Mouse (Mus musculus): ENCODE data around the gene Slc35f6. TPM values are rescaled to one million over a fixed set of nuclear protein-coding genes. Genes with fewer than 3 reads are reported as not detected.

Slc35f6 gene
- polyA plus RNA-seq, 1 experiment from 2014 or later, result 28.7 TPM

GRCm38 (mm10) chr5:30617357-30617756, 30.4 kb upstream of the Slc35f6 start:
- 32% methylated on average over 3 of the region's 3 CpGs for WGBS
- Histone ChIP-seq H3K4me3 (ENCODE audit: low read depth, low read length) (no peak overlapping the region), H3K9me3 (ENCODE audit: control insufficient read depth, low read length) (no peaks in the 10 kb centered on the region), H3K36me3 (ENCODE audit: control insufficient read depth, insufficient read depth, low read length) (no peaks in the 10 kb centered on the region), H3K27me3 (ENCODE audit: control insufficient read depth, insufficient read depth, low read length) (peaks cover 11% of the 10 kb centered on the region), H3K27ac (ENCODE audit: low read depth, low read length) (no peak overlapping the region), H3K4me1 (ENCODE audit: control insufficient read depth, insufficient read depth, low read length) (peaks cover 3% of the 10 kb centered on the region; the same call in 1 of the 2 replicates), H3K4me2 (ENCODE audit: low read depth) (no peak overlapping the region), H3K9ac (ENCODE audit: low read length) (no peak overlapping the region)
- DNase-seq (ENCODE audit: low spot score) (no peak), ATAC-seq (ENCODE audit: insufficient read depth, low FRiP score, low TSS enrichment) (no peak)

DNA sequence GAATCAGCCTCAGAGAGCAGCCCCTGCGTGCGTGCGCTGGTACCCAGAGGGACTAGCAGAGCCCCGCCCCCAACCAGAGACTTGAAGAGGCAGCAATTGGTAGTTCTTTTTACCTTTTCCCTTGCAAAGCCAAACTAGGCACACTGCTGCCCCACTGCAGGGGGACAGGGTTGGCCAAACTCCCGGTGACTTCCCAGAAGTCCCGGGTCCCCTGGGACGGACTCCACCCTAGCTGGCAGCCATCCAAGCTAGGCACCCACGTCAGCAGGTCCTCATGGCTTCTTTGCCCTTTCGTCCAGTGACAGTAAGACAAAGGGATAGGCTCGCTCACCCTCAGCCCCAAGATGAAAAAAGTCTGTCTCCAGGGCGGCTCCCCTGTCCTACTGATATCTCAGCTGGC, 29.9 kb upstream of the Slc35f6 start:
- Histone ChIP-seq H3K27me3 (ENCODE audit: control insufficient read depth, insufficient read depth, low read length) (peaks cover 16% of the 10 kb centered on the region), H3K4me2 (ENCODE audit: low read depth) (no peak overlapping the region), H3K9me3 (ENCODE audit: control insufficient read depth, low read length) (no peaks in the 10 kb centered on the region), H3K4me3 (ENCODE audit: low read depth, low read length) (no peak overlapping the region), H3K36me3 (ENCODE audit: control insufficient read depth, insufficient read depth, low read length) (no peaks in the 10 kb centered on the region), H3K9ac (ENCODE audit: low read length) (no peak overlapping the region), H3K27ac (ENCODE audit: low read depth, low read length) (no peak overlapping the region), H3K4me1 (ENCODE audit: control insufficient read depth, insufficient read depth, low read length) (peaks cover 3% of the 10 kb centered on the region; the same call in 1 of the 2 replicates)
- DNase-seq (ENCODE audit: low spot score) (no peak), ATAC-seq (ENCODE audit: insufficient read depth, low FRiP score, low TSS enrichment) (no peak)
- 42% methylated on average over 11 of the region's 11 CpGs for WGBS

GRCm38 (mm10) chr5:30618376-30619003, 29.2 kb upstream of the Slc35f6 start:
- no peak for DNase-seq (ENCODE audit: low spot score)
- no peak overlapping the region for H3K9ac ChIP-seq (ENCODE audit: low read length)
- no peak for ATAC-seq (ENCODE audit: insufficient read depth, low FRiP score, low TSS enrichment)
- no peak overlapping the region for H3K4me3 ChIP-seq (ENCODE audit: low read depth, low read length)
- H3K27me3 ChIP-seq (ENCODE audit: control insufficient read depth, insufficient read depth, low read length), result peaks cover 17% of the 10 kb centered on the region
- H3K4me2 ChIP-seq (ENCODE audit: low read depth), result no peak overlapping the region
- no peaks in the 10 kb centered on the region for H3K9me3 ChIP-seq (ENCODE audit: control insufficient read depth, low read length)
- H3K27ac ChIP-seq (ENCODE audit: low read depth, low read length), result no peak overlapping the region
- 79% methylated on average over 8 of the region's 8 CpGs for WGBS
- no peaks in the 10 kb centered on the region for H3K36me3 ChIP-seq (ENCODE audit: control insufficient read depth, insufficient read depth, low read length)
- peaks cover 3% of the 10 kb centered on the region; the same call in 1 of the 2 replicates for H3K4me1 ChIP-seq (ENCODE audit: control insufficient read depth, insufficient read depth, low read length)

DNA sequence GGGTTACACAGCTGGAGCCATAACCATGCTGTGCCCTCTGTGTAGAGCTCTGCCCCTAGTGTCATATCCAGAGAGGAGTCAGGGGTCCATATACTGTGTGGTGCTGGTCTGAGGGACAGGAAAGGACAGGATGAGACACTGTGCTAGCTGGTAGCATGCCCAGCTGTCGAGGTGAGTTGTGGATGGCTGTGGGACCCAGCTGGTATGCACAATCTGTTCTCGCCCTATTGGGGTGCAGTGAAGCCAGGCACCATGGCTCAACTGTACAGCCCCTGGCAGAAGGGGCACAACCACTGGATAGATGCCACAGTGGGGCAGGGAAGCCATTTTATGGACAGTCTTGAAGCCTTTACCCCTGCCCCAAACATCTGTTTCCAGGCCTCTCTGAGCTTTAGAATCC, 28.5 kb upstream of the Slc35f6 start:
- 68% methylated on average over 2 of the region's 2 CpGs for WGBS
- Histone ChIP-seq H3K27ac (ENCODE audit: low read depth, low read length) (no peak overlapping the region), H3K4me1 (ENCODE audit: control insufficient read depth, insufficient read depth, low read length) (peaks cover 3% of the 10 kb centered on the region; the same call in 1 of the 2 replicates), H3K27me3 (ENCODE audit: control insufficient read depth, insufficient read depth, low read length) (peaks cover 17% of the 10 kb centered on the region), H3K36me3 (ENCODE audit: control insufficient read depth, insufficient read depth, low read length) (no peaks in the 10 kb centered on the region), H3K9me3 (ENCODE audit: control insufficient read depth, low read length) (no peaks in the 10 kb centered on the region), H3K4me2 (ENCODE audit: low read depth) (no peak overlapping the region), H3K4me3 (ENCODE audit: low read depth, low read length) (no peak overlapping the region), H3K9ac (ENCODE audit: low read length) (no peak overlapping the region)
- ATAC-seq (ENCODE audit: insufficient read depth, low FRiP score, low TSS enrichment) (no peak), DNase-seq (ENCODE audit: low spot score) (no peak)

DNA sequence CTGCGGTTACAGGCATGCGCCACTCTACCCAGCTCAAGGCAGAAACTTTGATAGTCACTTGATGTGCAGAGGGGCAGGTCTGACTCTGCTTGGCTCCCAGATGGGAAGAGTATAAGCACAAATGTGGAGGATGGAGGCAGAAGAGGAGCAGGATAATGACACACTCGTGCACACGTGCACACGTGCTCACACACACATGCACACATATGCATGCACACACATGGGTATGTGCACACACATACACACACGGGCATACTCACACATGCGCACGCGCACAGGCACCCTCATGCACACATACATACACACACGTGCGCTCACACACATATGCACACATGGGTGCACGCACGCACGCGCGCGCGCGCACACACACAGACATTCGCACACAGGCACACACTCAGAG, 27.2 kb upstream of the Slc35f6 start:
- no peaks in the 10 kb centered on the region for H3K36me3 ChIP-seq (ENCODE audit: control insufficient read depth, insufficient read depth, low read length)
- no peak overlapping the region for H3K27ac ChIP-seq (ENCODE audit: low read depth, low read length)
- H3K4me3 ChIP-seq (ENCODE audit: low read depth, low read length), result no peak overlapping the region
- no peak overlapping the region for H3K9ac ChIP-seq (ENCODE audit: low read length)
- no peaks in the 10 kb centered on the region for H3K9me3 ChIP-seq (ENCODE audit: control insufficient read depth, low read length)
- H3K4me1 ChIP-seq (ENCODE audit: control insufficient read depth, insufficient read depth, low read length), result peaks cover 3% of the 10 kb centered on the region; the same call in 1 of the 2 replicates
- peaks cover 17% of the 10 kb centered on the region for H3K27me3 ChIP-seq (ENCODE audit: control insufficient read depth, insufficient read depth, low read length)
- no peak overlapping the region for H3K4me2 ChIP-seq (ENCODE audit: low read depth)
- WGBS, result 97% methylated on average over 20 of the region's 20 CpGs
- DNase-seq (ENCODE audit: low spot score), result no peak
- no peak for ATAC-seq (ENCODE audit: insufficient read depth, low FRiP score, low TSS enrichment)

GRCm38 (mm10) chr5:30621211-30621790, 26.4 kb upstream of the Slc35f6 start:
- Histone ChIP-seq H3K4me3 (ENCODE audit: low read depth, low read length) (no peak overlapping the region), H3K9me3 (ENCODE audit: control insufficient read depth, low read length) (no peaks in the 10 kb centered on the region), H3K27ac (ENCODE audit: low read depth, low read length) (no peak overlapping the region), H3K27me3 (ENCODE audit: control insufficient read depth, insufficient read depth, low read length) (peaks cover 17% of the 10 kb centered on the region), H3K36me3 (ENCODE audit: control insufficient read depth, insufficient read depth, low read length) (no peaks in the 10 kb centered on the region), H3K4me2 (ENCODE audit: low read depth) (no peak overlapping the region), H3K4me1 (ENCODE audit: control insufficient read depth, insufficient read depth, low read length) (peaks cover 3% of the 10 kb centered on the region; the same call in 1 of the 2 replicates), H3K9ac (ENCODE audit: low read length) (no peak overlapping the region)
- WGBS, result 88% methylated on average over 9 of the region's 9 CpGs
- ATAC-seq (ENCODE audit: insufficient read depth, low FRiP score, low TSS enrichment) (no peak), DNase-seq (ENCODE audit: low spot score) (no peak)

GRCm38 (mm10) chr5:30621844-30622176, 25.9 kb upstream of the Slc35f6 start:
- DNase-seq (ENCODE audit: low spot score) (no peak), ATAC-seq (ENCODE audit: insufficient read depth, low FRiP score, low TSS enrichment) (no peak)
- peaks cover 17% of the 10 kb centered on the region for H3K27me3 ChIP-seq (ENCODE audit: control insufficient read depth, insufficient read depth, low read length)
- WGBS, result 41% methylated on average over 22 of the region's 22 CpGs
- H3K4me3 ChIP-seq (ENCODE audit: low read depth, low read length), result peak overlapping the region; percentile 30; the same call in 1 of the 2 replicates
- peak overlapping the region; percentile 69 for H3K4me2 ChIP-seq (ENCODE audit: low read depth)
- H3K27ac ChIP-seq (ENCODE audit: low read depth, low read length), result no peak overlapping the region
- H3K4me1 ChIP-seq (ENCODE audit: control insufficient read depth, insufficient read depth, low read length), result peaks cover 3% of the 10 kb centered on the region; the same call in 1 of the 2 replicates
- no peaks in the 10 kb centered on the region for H3K9me3 ChIP-seq (ENCODE audit: control insufficient read depth, low read length)
- no peak overlapping the region for H3K9ac ChIP-seq (ENCODE audit: low read length)
- H3K36me3 ChIP-seq (ENCODE audit: control insufficient read depth, insufficient read depth, low read length), result no peaks in the 10 kb centered on the region

GRCm38 (mm10) chr5:30622177-30622840, 25.4 kb upstream of the Slc35f6 start:
- Histone ChIP-seq H3K9me3 (ENCODE audit: control insufficient read depth, low read length) (no peaks in the 10 kb centered on the region), H3K36me3 (ENCODE audit: control insufficient read depth, insufficient read depth, low read length) (no peaks in the 10 kb centered on the region), H3K9ac (ENCODE audit: low read length) (peak overlapping the region; percentile 30), H3K27me3 (ENCODE audit: control insufficient read depth, insufficient read depth, low read length) (peaks cover 17% of the 10 kb centered on the region), H3K27ac (ENCODE audit: low read depth, low read length) (no peak overlapping the region), H3K4me2 (ENCODE audit: low read depth) (peak overlapping the region; percentile 69), H3K4me1 (ENCODE audit: control insufficient read depth, insufficient read depth, low read length) (peaks cover 3% of the 10 kb centered on the region; the same call in 1 of the 2 replicates), H3K4me3 (ENCODE audit: low read depth, low read length) (peak overlapping the region; percentile 30)
- DNase-seq (ENCODE audit: low spot score), result peak; percentile 64
- 0 out of 2 replicates have a peak, but pooled peaks have one; percentile 53 for ATAC-seq (ENCODE audit: insufficient read depth, low FRiP score, low TSS enrichment)
- WGBS, result 3% methylated on average over 69 of the region's 69 CpGs

All from neural tube, embryonic 11.5 days (tissue).